Mouse (Mus musculus) naive thymus-derived CD4-positive, alpha-beta T cell, adult 5 months (primary cell): Measurements from ENCODE around the gene Gm3138. TPM values are rescaled to one million over a fixed set of nuclear protein-coding genes. Genes with fewer than 3 reads are reported as not detected.

Experiments
- polyA plus RNA-seq: library from polyadenylated mRNA; unstranded; fragments of 100-300 nt; shearing (Covaris generic); gene quantifications from one replicate; pipeline ENCODE4 v1.2.1, GENCODE M21; 2017

Gene Gm3138
- polyA plus RNA-seq: not detected

GRCm38 (mm10) chr14:4249331-4249730 is at the start of gene Gm3138:
Gene Gm3138, plus strand, starts transcription at chr14:4249631.

Other genes starting within 250 kb of the Gm3138 start
- not detected for gene Gm5796, start 225.7 kb upstream of the Gm3138 start, polyA plus RNA-seq
- gene Gm3115, start 165.5 kb upstream of the Gm3138 start, polyA plus RNA-seq: not detected
- gene Gm8108, start 139.1 kb upstream of the Gm3138 start, polyA plus RNA-seq: not detected
- gene Gm3127, start 84.6 kb upstream of the Gm3138 start, polyA plus RNA-seq: not detected
- gene Gm2974, start 67.1 kb upstream of the Gm3138 start, polyA plus RNA-seq: not detected
- gene Gm3149, start 67.7 kb downstream of the Gm3138 start, polyA plus RNA-seq: not detected
- gene 2610042L04Rik, start 85.1 kb downstream of the Gm3138 start, polyA plus RNA-seq: not detected
- not detected for gene Gm3159, start 147.9 kb downstream of the Gm3138 start, polyA plus RNA-seq
- not detected for gene Gm3164, start 165.8 kb downstream of the Gm3138 start, polyA plus RNA-seq
- gene Gm3173, start 181.4 kb downstream of the Gm3138 start, polyA plus RNA-seq: not detected
- gene Gm3182, start 232.1 kb downstream of the Gm3138 start, polyA plus RNA-seq: not detected